Mouse (Mus musculus) intestine, embryonic 15.5 days (tissue): Measurements from ENCODE around the gene Cfap58. TPM values are rescaled to one million over a fixed set of nuclear protein-coding genes. Genes with fewer than 3 reads are reported as not detected.

Source experiments
- ATAC-seq: fragments of 200-750 bp; cut with Nextera tagmentation; 2 replicates; pipeline ENCODE4 v1.8.0; 2017; ENCODE audit warnings: moderate TSS enrichment, moderate library complexity
- H3K27ac ChIP-seq: fragments of 300-500 bp; sonication (generic); 2 replicates; pipeline ENCODE4 v1.5.1; 2015; ENCODE audit warnings: mild to moderate bottlenecking, inconsistent platforms
- H3K27me3 ChIP-seq: fragments of 300-500 bp; sonication (generic); replicated peaks from 2 replicates; pipeline ENCODE4 v1.6.1; 2015; ENCODE audit warnings: inconsistent platforms
- H3K36me3 ChIP-seq: fragments of 300-500 bp; sonication (generic); 2 replicates; pipeline ENCODE4 v1.6.1; 2015; ENCODE audit warnings: inconsistent platforms
- H3K4me1 ChIP-seq: fragments of 300-500 bp; sonication (generic); replicated peaks from 2 replicates; pipeline ENCODE4 v1.6.1; 2015; ENCODE audit warnings: inconsistent platforms
- H3K4me2 ChIP-seq: fragments of 300-500 bp; sonication (generic); replicated peaks from 2 replicates; pipeline ENCODE4 v1.6.1; 2015; ENCODE audit warnings: mild to moderate bottlenecking, inconsistent platforms
- H3K4me3 ChIP-seq: fragments of 300-500 bp; sonication (generic); replicated peaks from 2 replicates; pipeline ENCODE4 v1.5.1; 2015; ENCODE audit warnings: inconsistent platforms
- H3K9ac ChIP-seq: fragments of 300-500 bp; sonication (generic); 2 replicates; pipeline ENCODE4 v1.6.1; 2015; ENCODE audit warnings: inconsistent platforms
- H3K9me3 ChIP-seq: fragments of 300-500 bp; sonication (generic); 2 replicates; pipeline ENCODE4 v1.6.1; 2016; ENCODE audit warnings: inconsistent platforms
- WGBS: fragments of 180-500 bp; shearing (Covaris S2); methylation state at CpG from one replicate; pipeline ENCODE4 v1.1.7; 2015; 5-methylcytosine and 5-hydroxymethylcytosine counted together
- polyA plus RNA-seq: library from polyadenylated mRNA; unstranded; fragments of >200 nt; fragmentation: Nextera tagmentation; extraction: Ambion mirVana; gene quantifications from 2 replicates; pipeline ENCODE4 v1.2.1, GENCODE M21; 2015

Gene Cfap58
- polyA plus RNA-seq, 1 experiment from 2014 or later: not detected

- Histone ChIP-seq H3K9me3 (no peaks in the 10 kb centered on the region), H3K4me1 (peaks cover 38% of the 10 kb centered on the region), H3K36me3 (no peaks in the 10 kb centered on the region), H3K4me2 (no peak overlapping the region), H3K4me3 (no peak overlapping the region), H3K27me3 (no peaks in the 10 kb centered on the region), H3K9ac (no peak overlapping the region), H3K27ac (no peak overlapping the region)
- no peak for ATAC-seq
- 71% methylated on average over 4 of the region's 4 CpGs for WGBS
Measured at GRCm38 (mm10) chr19:47905081-47905480, 32.4 kb upstream of the Cfap58 start.

GRCm38 (mm10) chr19:47905603-47906002, 31.9 kb upstream of the Cfap58 start:
- Histone ChIP-seq H3K27ac (no peak overlapping the region), H3K4me1 (peaks cover 38% of the 10 kb centered on the region)

DNA sequence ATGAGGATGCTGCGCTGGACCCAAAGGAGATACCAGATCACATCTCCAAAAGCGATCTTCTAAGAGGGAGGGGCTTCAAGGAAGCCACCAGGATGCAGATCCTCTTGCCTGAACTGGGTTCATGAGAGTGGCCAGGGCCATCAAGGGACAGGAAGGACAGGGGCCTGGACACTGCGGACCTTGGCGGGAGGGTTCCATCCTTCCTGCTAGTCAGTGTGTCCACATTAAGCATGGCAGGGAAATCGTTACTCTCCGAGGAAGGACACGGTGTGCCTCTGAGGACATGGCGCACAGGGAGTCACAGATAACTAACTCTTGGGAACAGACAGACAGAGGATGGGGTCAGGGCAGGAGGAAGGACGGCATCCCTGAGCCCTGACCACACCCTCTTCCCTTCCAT, 29.9 kb upstream of the Cfap58 start:
- H3K27ac ChIP-seq: no peak overlapping the region
- no peak overlapping the region for H3K9ac ChIP-seq
- no peaks in the 10 kb centered on the region for H3K36me3 ChIP-seq
- no peak overlapping the region for H3K4me3 ChIP-seq
- no peak overlapping the region for H3K4me2 ChIP-seq
- 83% methylated on average over 9 of the region's 9 CpGs for WGBS
- no peak for ATAC-seq
- no peaks in the 10 kb centered on the region for H3K9me3 ChIP-seq
- H3K27me3 ChIP-seq: no peaks in the 10 kb centered on the region
- H3K4me1 ChIP-seq: peaks cover 36% of the 10 kb centered on the region

More at GRCm38 (mm10) chr19:47905603-47906002, 31.9 kb upstream of the Cfap58 start:
- no peak for ATAC-seq
- no peak overlapping the region for H3K4me2 ChIP-seq
- no peaks in the 10 kb centered on the region for H3K36me3 ChIP-seq
- no peak overlapping the region for H3K4me3 ChIP-seq
- H3K9me3 ChIP-seq: no peaks in the 10 kb centered on the region
- H3K9ac ChIP-seq: no peak overlapping the region
- WGBS: 83% methylated on average over 5 of the region's 5 CpGs
- H3K27me3 ChIP-seq: no peaks in the 10 kb centered on the region

- H3K36me3 ChIP-seq: no peaks in the 10 kb centered on the region
- H3K27ac ChIP-seq: no peak overlapping the region
- no peak overlapping the region; the same call in 1 of the 2 replicates for H3K4me2 ChIP-seq
- H3K9me3 ChIP-seq: no peaks in the 10 kb centered on the region
- peak; percentile 39; the same call in 1 of the 2 replicates for ATAC-seq
- 29% methylated on average over 6 of the region's 6 CpGs for WGBS
- no peak overlapping the region for H3K4me3 ChIP-seq
- H3K9ac ChIP-seq: no peak overlapping the region
- H3K4me1 ChIP-seq: peaks cover 25% of the 10 kb centered on the region
- no peaks in the 10 kb centered on the region for H3K27me3 ChIP-seq
Measured at GRCm38 (mm10) chr19:47908961-47909371, 28.5 kb upstream of the Cfap58 start.

- peak; percentile 61 for ATAC-seq
- 10% methylated on average over 10 of the region's 10 CpGs for WGBS
- Histone ChIP-seq H3K36me3 (no peaks in the 10 kb centered on the region), H3K27ac (peak overlapping the region; percentile 51), H3K4me3 (peak overlapping the region; percentile 6; the same call in 1 of the 2 replicates), H3K27me3 (no peaks in the 10 kb centered on the region), H3K9ac (0 out of 2 replicates have a peak overlapping the region, but pooled peaks have one; percentile 34), H3K4me2 (peak overlapping the region; percentile 43), H3K4me1 (peaks cover 25% of the 10 kb centered on the region), H3K9me3 (no peaks in the 10 kb centered on the region)
Measured at GRCm38 (mm10) chr19:47909387-47910116, 27.9 kb upstream of the Cfap58 start.

DNA sequence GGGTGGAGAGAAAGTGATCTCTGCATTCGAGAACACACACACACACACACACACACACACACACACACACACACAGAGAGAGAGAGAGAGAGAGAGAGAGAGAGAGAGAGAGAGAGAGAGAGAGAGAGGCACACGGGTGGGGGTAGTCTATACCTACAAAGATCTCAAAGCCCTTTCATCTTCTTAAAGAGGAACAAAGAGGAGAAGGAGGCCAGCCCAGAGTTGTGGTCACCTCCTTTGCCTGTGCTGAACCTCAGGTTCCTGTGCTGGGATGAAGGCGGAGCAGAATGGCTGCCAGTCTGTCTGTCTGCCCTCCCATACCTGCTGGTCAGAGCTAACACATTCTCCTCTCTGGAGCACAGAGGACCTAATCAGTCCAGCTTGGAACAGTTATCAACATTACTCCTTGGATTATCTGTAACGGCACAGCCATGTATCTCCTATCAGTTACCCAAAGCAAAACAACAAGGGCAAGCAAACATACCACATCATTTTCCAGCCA, 27.3 kb upstream of the Cfap58 start:
- H3K4me3 ChIP-seq: no peak overlapping the region
- H3K27me3 ChIP-seq: no peaks in the 10 kb centered on the region
- ATAC-seq: no peak
- peak overlapping the region; percentile 43; the same call in 1 of the 2 replicates for H3K4me2 ChIP-seq
- no peaks in the 10 kb centered on the region for H3K9me3 ChIP-seq
- no peak overlapping the region for H3K27ac ChIP-seq
- no peak overlapping the region for H3K9ac ChIP-seq
- no peaks in the 10 kb centered on the region for H3K36me3 ChIP-seq
- peaks cover 23% of the 10 kb centered on the region for H3K4me1 ChIP-seq
- WGBS: 42% methylated on average over 4 of the region's 4 CpGs

DNA sequence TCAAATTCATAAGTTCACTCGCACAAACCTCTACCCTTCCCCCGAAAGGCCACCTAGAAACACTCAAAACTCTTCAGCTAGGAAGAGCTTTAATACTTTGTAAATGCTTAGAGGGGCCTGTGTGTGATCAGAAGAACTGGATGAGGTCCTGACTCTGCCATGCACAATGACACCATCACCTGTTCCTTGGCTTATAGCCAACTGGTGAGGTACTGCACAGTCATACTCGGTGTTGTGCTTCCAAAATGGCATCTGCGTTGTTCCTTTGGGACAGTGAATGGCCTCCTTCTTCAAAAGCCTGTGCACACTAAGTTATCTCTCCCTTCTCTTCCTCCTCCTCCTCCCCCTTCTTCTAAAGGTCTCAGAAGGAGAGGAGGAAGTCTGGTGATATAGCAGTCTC, 26.7 kb upstream of the Cfap58 start:
- Histone ChIP-seq H3K27ac (no peak overlapping the region), H3K4me2 (no peak overlapping the region), H3K36me3 (no peaks in the 10 kb centered on the region), H3K27me3 (no peaks in the 10 kb centered on the region), H3K4me1 (peaks cover 23% of the 10 kb centered on the region), H3K9ac (no peak overlapping the region), H3K4me3 (no peak overlapping the region), H3K9me3 (no peaks in the 10 kb centered on the region)
- no peak for ATAC-seq
- 87% methylated on average over 4 of the region's 4 CpGs for WGBS

DNA sequence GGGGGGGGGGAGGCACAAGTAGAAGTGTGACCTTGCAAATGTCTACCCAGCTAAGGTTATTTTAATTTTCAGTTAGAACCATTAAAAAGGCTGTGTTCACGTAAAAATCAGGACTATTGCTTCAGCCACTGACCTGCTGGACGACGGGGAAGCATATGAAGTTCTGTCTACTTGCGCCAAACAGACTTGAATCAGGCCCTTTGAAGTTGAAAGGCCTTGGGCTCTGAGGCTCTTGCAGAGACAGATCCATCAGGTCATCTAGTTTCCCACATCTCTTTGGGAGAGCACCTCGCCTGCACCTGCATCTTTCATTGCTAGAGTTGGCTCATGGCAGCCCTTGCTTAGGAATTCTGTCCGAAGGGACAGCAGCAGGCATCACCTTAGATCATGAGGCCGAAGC, 24.1 kb upstream of the Cfap58 start:
- Histone ChIP-seq H3K36me3 (no peaks in the 10 kb centered on the region), H3K4me1 (peaks cover 34% of the 10 kb centered on the region), H3K9ac (no peak overlapping the region), H3K4me2 (no peak overlapping the region), H3K27ac (no peak overlapping the region), H3K4me3 (no peak overlapping the region), H3K27me3 (no peaks in the 10 kb centered on the region), H3K9me3 (no peaks in the 10 kb centered on the region)
- WGBS: 90% methylated on average over 7 of the region's 7 CpGs
- no peak for ATAC-seq

DNA sequence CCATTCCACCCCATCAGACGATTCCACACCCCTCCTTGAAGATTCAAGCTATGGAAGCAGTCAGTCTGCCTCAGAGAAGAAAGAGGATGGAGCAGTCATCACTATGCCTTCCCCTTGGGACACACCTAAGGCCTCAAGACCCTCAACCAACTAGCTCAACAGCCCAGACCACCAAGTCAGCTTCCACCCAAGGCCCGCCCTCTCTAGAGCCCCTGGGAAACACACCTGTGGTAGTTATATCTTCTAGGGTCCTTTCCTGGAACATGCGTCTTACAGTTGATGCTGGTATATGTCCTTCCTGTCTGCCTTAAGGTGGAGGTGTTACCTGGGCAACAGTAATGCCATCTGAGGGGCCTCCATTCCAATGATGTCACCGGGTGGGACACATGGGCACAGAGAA, 23.3 kb upstream of the Cfap58 start:
- ATAC-seq: no peak
- peaks cover 26% of the 10 kb centered on the region for H3K4me1 ChIP-seq
- H3K36me3 ChIP-seq: no peaks in the 10 kb centered on the region
- H3K27ac ChIP-seq: no peak overlapping the region
- no peaks in the 10 kb centered on the region for H3K27me3 ChIP-seq
- no peak overlapping the region for H3K4me3 ChIP-seq
- H3K4me2 ChIP-seq: no peak overlapping the region
- no peaks in the 10 kb centered on the region for H3K9me3 ChIP-seq
- 95% methylated on average over 4 of the region's 4 CpGs for WGBS
- no peak overlapping the region for H3K9ac ChIP-seq

DNA sequence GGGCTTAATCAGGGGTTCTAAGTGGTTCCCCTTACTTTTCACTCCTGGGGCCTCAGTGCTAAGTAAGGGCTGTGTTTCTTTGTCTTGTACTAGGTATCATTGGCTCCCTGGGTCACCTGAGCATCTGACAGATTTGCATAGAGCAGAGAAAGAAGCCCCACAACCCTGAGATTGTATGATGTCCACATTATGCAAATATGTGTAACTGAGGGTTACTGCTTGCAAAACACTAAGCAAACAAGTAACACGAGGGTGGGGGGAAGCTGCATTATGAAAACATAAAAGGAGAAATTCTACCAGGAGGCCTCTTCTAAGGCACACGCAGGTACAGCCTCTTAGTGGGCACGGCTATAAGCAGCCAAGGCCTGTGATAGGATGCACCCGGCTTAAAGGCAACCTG, 22.2 kb upstream of the Cfap58 start:
- H3K4me1 ChIP-seq: peaks cover 26% of the 10 kb centered on the region
- no peaks in the 10 kb centered on the region for H3K36me3 ChIP-seq
- H3K27ac ChIP-seq: no peak overlapping the region
- no peaks in the 10 kb centered on the region for H3K27me3 ChIP-seq
- ATAC-seq: no peak
- H3K4me3 ChIP-seq: no peak overlapping the region
- no peak overlapping the region for H3K9ac ChIP-seq
- WGBS: 82% methylated on average over 4 of the region's 4 CpGs
- H3K9me3 ChIP-seq: no peaks in the 10 kb centered on the region
- H3K4me2 ChIP-seq: no peak overlapping the region

GRCm38 (mm10) chr19:47917396-47917795, 20.1 kb upstream of the Cfap58 start:
- Histone ChIP-seq H3K4me3 (peak overlapping the region; percentile 83), H3K4me1 (peaks cover 19% of the 10 kb centered on the region), H3K9me3 (no peaks in the 10 kb centered on the region), H3K27me3 (no peaks in the 10 kb centered on the region), H3K27ac (no peak overlapping the region), H3K4me2 (peak overlapping the region; percentile 76), H3K36me3 (no peaks in the 10 kb centered on the region), H3K9ac (0 out of 2 replicates have a peak overlapping the region, but pooled peaks have one; percentile 81)
- no peak for ATAC-seq
- 20% methylated on average over 4 of the region's 4 CpGs for WGBS

DNA sequence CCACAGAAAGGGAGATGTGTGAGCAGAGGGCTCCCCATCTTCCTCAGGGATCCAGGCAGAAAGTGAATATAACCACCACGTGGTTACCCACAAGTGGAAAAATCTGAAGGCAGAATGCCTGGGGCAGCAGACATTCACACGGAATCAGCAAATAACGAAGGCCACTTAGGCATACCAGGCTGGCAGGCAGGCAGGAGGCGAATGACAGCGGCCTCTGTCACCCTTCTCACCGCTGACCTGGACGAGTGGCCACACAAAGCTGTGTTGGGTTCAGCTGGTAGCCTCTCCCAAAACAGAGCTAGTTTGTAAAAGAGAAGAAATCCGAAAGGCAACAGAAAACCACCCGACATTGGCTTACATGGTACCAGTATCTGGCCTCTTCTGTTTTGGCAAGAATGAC, 19.5 kb upstream of the Cfap58 start:
- Histone ChIP-seq H3K9ac (peak overlapping the region; percentile 81), H3K9me3 (no peaks in the 10 kb centered on the region), H3K27ac (no peak overlapping the region), H3K27me3 (no peaks in the 10 kb centered on the region), H3K4me2 (peak overlapping the region; percentile 76), H3K36me3 (no peaks in the 10 kb centered on the region), H3K4me3 (peak overlapping the region; percentile 83), H3K4me1 (peaks cover 19% of the 10 kb centered on the region)
- no peak for ATAC-seq
- 16% methylated on average over 9 of the region's 9 CpGs for WGBS
